Mouse (Mus musculus) stomach, embryonic 15.5 days (tissue): ENCODE results near the gene Zdhhc20. TPM values are rescaled to one million over a fixed set of nuclear protein-coding genes. Genes with fewer than 3 reads are reported as not detected.
"Not testable (repeated sequence)": the region's sequence is repeated elsewhere in the genome, so short reads cannot be mapped to it uniquely, and the experiment has no call there.

Source experiments
- ATAC-seq: fragments of 200-750 bp; cut with Nextera tagmentation; 2 replicates; pipeline ENCODE4 v1.8.0; 2017; ENCODE audit warnings: low read depth, moderate number of reproducible peaks, moderate TSS enrichment; ENCODE audit not compliant: insufficient read depth, low FRiP score
- H3K27ac ChIP-seq: fragments of 300-500 bp; sonication (generic); 2 replicates; pipeline ENCODE4 v1.5.1; 2015; ENCODE audit warnings: mild to moderate bottlenecking, inconsistent platforms
- H3K27me3 ChIP-seq: fragments of 300-500 bp; sonication (generic); replicated peaks from 2 replicates; pipeline ENCODE4 v1.6.1; 2015; ENCODE audit warnings: inconsistent platforms
- H3K36me3 ChIP-seq: fragments of 300-500 bp; sonication (generic); 2 replicates; pipeline ENCODE4 v1.6.1; 2015; ENCODE audit warnings: inconsistent platforms
- H3K4me1 ChIP-seq: fragments of 300-500 bp; sonication (generic); 2 replicates; pipeline ENCODE4 v1.6.1; 2015; ENCODE audit warnings: inconsistent platforms
- H3K4me2 ChIP-seq: fragments of 300-500 bp; sonication (generic); 2 replicates; pipeline ENCODE4 v1.6.1; 2015; ENCODE audit warnings: mild to moderate bottlenecking, inconsistent platforms
- H3K4me3 ChIP-seq: fragments of 300-500 bp; sonication (generic); replicated peaks from 2 replicates; pipeline ENCODE4 v1.5.1; 2015; ENCODE audit warnings: inconsistent platforms
- H3K9ac ChIP-seq: fragments of 300-500 bp; sonication (generic); 2 replicates; pipeline ENCODE4 v1.6.1; 2015; ENCODE audit warnings: inconsistent platforms
- H3K9me3 ChIP-seq: fragments of 300-500 bp; sonication (generic); 2 replicates; pipeline ENCODE4 v1.6.1; 2016; ENCODE audit warnings: inconsistent platforms
- WGBS: fragments of 180-500 bp; shearing (Covaris S2); methylation state at CpG from one replicate; pipeline ENCODE4 v1.1.7; 2015; 5-methylcytosine and 5-hydroxymethylcytosine counted together
- polyA plus RNA-seq: library from polyadenylated mRNA; unstranded; fragments of >200 nt; fragmentation: Nextera tagmentation; extraction: Ambion mirVana; gene quantifications from 2 replicates; pipeline ENCODE4 v1.2.1, GENCODE M21; 2015

Gene Zdhhc20
- polyA plus RNA-seq, 1 experiment from 2014 or later = 58.9 TPM

DNA sequence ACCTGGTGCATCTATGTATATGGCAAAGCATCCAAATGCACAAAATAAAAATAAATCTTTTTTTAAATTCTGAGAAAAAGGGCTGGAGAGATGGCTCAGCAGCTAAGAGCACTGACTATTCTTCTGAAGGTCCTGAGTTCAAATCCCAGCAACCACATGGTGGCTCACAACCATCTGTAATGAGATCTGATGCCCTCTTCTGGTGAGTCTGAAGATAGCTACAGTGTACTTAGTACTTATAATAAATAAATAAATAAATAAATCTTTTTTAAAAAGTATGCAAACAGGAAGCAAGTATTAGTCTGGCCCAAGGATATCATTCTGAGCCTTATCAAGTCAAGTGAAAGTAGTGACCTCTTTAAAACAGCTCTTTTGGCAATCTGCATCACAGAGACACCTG lies 34.0 kb downstream of the Zdhhc20 start:
- not testable (repeated sequence) for H3K9ac ChIP-seq, H3K4me1 ChIP-seq, ATAC-seq, H3K4me2 ChIP-seq, H3K9me3 ChIP-seq, H3K36me3 ChIP-seq, H3K4me3 ChIP-seq, H3K27me3 ChIP-seq, H3K27ac ChIP-seq

DNA sequence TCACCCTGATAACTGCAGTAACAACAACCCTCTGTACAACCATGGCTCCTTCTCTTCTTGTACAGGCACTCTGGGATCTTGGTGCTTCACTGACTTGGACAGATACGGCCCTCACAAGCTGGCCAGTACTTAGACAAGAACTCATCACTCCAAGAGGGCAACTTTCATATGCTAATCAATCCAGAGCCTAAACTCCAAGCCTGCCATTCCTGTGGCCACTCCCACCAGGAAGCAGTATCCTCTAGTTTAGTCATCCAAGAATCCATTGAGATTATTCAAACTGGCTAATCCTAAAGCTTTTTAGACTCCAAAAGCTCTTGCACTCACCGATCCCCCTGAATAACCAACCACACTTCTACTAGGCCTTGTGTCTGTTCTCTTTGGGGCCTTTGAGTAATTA lies 37.1 kb downstream of the Zdhhc20 start:
- no peak for ATAC-seq
- 85% methylated on average over 2 of the region's 2 CpGs for WGBS

DNA sequence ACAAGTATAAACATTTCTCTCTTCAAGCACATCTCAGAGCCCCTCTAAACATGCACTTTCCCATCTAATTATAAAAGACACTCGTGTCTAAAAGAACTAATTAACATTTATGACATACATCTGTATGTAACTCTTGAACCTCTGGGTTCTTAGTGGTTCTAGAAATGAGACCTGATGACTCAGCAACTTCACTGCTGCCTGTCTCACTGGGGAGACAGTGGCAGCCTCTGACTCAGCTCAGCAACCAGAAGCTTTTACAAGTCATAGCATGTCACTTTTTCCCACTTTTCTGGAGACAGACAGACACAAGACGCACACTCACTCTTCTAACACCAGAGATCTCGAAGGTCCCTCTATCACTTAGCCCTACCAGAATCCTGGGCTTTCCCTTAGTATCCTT lies 39.7 kb downstream of the Zdhhc20 start:
- H3K36me3 ChIP-seq = 0 out of 2 replicates have a peak, but pooled peaks cover 3% of the 10 kb centered on the region
- H3K4me1 ChIP-seq = no peaks in the 10 kb centered on the region
- H3K4me2 ChIP-seq = no peak overlapping the region
- no peak overlapping the region for H3K4me3 ChIP-seq
- no peak overlapping the region for H3K27ac ChIP-seq
- H3K9ac ChIP-seq = no peak overlapping the region
- no peak for ATAC-seq
- H3K9me3 ChIP-seq = no peaks in the 10 kb centered on the region
- WGBS = 83% methylated on average over 3 of the region's 3 CpGs
- no peaks in the 10 kb centered on the region for H3K27me3 ChIP-seq

More for the DNA sequence above, 37.1 kb downstream of the Zdhhc20 start:
- no peaks in the 10 kb centered on the region for H3K9me3 ChIP-seq
- peaks cover 3% of the 10 kb centered on the region; the same call in 1 of the 2 replicates for H3K36me3 ChIP-seq
- H3K4me1 ChIP-seq = no peaks in the 10 kb centered on the region
- H3K27me3 ChIP-seq = no peaks in the 10 kb centered on the region
- H3K4me3 ChIP-seq = no peak overlapping the region
- H3K4me2 ChIP-seq = no peak overlapping the region
- H3K9ac ChIP-seq = no peak overlapping the region
- H3K27ac ChIP-seq = no peak overlapping the region

DNA sequence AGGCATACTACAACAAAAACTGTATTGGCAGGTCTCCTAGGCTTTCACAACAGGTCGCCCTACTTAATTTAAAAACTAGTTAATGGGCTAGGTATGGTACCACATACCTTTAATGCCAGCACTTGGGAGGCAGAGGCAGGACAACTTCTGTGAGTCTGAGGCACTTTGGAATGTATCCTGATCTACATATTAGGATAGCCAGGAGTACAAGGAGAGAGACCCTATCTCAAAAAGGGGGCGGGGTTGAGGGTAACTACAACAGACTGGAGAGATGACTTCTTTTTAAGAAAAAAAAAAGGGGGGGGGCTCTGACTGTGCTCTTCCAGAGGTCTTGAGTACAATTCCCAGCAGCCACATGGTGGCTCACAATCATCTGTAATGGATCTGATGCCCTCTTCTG lies 41.4 kb downstream of the Zdhhc20 start:
- Histone ChIP-seq H3K4me3 (no peak overlapping the region), H3K9ac (no peak overlapping the region), H3K4me1 (no peaks in the 10 kb centered on the region), H3K9me3 (no peaks in the 10 kb centered on the region), H3K27me3 (no peaks in the 10 kb centered on the region), H3K4me2 (no peak overlapping the region), H3K27ac (no peak overlapping the region), H3K36me3 (0 out of 2 replicates have a peak, but pooled peaks cover 3% of the 10 kb centered on the region)
- WGBS = 93% methylated on average over 2 of the region's 2 CpGs
- ATAC-seq = no peak

DNA sequence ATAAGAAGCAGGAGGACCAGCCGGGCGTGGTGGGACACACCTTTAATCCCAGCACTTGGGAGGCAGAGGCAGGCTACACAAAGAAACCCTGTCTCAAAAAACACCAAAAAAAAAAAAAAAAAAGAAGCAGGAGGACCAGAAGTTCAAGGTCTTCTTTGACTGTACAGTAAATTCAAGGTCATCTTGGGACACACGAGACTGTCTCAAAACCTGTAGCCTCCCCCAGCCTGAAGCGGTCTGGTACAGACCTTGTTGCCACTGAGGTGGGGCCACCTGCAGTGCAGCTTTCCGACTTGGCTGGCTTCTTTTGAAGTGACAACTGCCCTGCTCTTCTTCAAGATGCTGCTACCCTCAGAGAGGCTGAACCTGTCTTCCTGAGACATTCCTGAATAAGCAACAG lies 42.0 kb downstream of the Zdhhc20 start:
- ATAC-seq, H3K4me3 ChIP-seq, H3K27me3 ChIP-seq, H3K4me1 ChIP-seq, H3K9me3 ChIP-seq, H3K9ac ChIP-seq, H3K36me3 ChIP-seq, H3K4me2 ChIP-seq, H3K27ac ChIP-seq: not testable (repeated sequence)
- 83% methylated on average over 5 of the region's 5 CpGs for WGBS

DNA sequence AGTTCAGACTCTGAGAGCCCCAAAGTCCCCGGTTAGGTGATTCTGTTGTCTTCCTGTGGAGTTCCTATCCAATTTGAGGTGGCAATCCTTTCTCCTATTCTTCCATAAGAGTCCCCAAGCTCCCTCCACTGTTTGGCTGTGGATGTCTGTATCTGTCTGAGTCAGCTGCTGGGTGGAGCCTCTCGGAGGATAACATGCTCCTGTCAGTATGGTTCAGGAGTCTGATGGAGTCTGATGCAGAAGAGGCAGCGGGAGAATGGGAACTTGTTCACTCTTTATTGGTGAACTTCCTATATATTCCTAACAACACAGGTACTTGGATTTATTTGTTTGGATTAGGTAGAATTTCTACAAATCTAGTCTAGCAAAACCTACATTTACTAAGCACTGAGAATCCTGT lies 45.5 kb downstream of the Zdhhc20 start:
- 90% methylated on average over 3 of the region's 3 CpGs for WGBS

DNA sequence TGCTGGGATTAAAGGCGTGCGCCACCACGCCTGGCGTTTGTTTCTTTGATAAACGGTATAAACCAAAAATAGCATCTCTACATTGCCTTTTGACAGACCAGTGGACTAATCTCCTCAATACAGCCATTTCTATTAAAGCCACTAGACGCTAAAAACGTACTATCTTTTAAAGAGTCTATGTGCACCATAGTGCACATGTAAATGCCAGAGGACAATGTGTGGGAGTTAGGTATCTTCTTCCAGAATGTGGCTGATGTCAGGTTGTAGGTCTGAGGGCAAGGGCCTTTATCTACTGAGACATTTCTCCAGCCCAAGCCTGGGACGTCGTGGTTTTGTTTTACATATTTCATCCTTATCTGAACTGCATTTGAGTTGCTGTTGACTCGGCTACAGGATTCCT lies 54.9 kb downstream of the Zdhhc20 start:
- H3K9ac ChIP-seq = no peak overlapping the region
- H3K36me3 ChIP-seq = peaks cover 22% of the 10 kb centered on the region
- no peak for ATAC-seq
- H3K4me2 ChIP-seq = no peak overlapping the region
- no peak overlapping the region for H3K4me3 ChIP-seq
- no peak overlapping the region for H3K27ac ChIP-seq
- WGBS = 84% methylated on average over 10 of the region's 10 CpGs
- no peaks in the 10 kb centered on the region for H3K27me3 ChIP-seq
- no peaks in the 10 kb centered on the region for H3K9me3 ChIP-seq
- H3K4me1 ChIP-seq = no peaks in the 10 kb centered on the region

More for the DNA sequence above, 45.5 kb downstream of the Zdhhc20 start:
- H3K36me3 ChIP-seq = peaks cover 9% of the 10 kb centered on the region; the same call in 1 of the 2 replicates
- no peak overlapping the region for H3K4me3 ChIP-seq
- H3K4me2 ChIP-seq = no peak overlapping the region
- no peak overlapping the region for H3K9ac ChIP-seq
- H3K27me3 ChIP-seq = no peaks in the 10 kb centered on the region
- H3K4me1 ChIP-seq = no peaks in the 10 kb centered on the region
- no peak for ATAC-seq
- no peaks in the 10 kb centered on the region for H3K9me3 ChIP-seq
- no peak overlapping the region for H3K27ac ChIP-seq

DNA sequence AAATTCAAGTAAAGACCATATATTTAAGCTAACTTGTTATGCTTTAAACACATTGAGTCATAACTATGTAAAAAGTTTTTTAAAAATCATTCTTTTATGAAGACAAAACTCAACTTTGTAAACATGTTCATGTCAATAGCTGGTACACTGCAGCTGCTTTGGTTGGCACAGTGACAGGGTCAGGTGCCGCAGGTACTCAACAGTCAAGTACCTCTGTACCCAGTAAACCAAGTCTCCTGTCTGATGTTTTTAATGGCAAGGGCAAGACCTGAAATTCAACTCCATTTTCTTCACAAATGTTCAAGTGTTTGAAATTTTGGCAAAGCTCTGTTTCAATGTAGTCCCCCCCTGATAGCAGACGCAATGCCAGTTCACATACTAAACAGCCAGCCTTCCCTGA lies 56.5 kb downstream of the Zdhhc20 start:
- no peak for ATAC-seq
- Histone ChIP-seq H3K36me3 (peaks cover 13% of the 10 kb centered on the region), H3K27me3 (no peaks in the 10 kb centered on the region), H3K4me2 (no peak overlapping the region), H3K9ac (no peak overlapping the region), H3K27ac (no peak overlapping the region), H3K4me1 (no peaks in the 10 kb centered on the region), H3K4me3 (no peak overlapping the region), H3K9me3 (no peaks in the 10 kb centered on the region)
- 92% methylated on average over 2 of the region's 2 CpGs for WGBS

DNA sequence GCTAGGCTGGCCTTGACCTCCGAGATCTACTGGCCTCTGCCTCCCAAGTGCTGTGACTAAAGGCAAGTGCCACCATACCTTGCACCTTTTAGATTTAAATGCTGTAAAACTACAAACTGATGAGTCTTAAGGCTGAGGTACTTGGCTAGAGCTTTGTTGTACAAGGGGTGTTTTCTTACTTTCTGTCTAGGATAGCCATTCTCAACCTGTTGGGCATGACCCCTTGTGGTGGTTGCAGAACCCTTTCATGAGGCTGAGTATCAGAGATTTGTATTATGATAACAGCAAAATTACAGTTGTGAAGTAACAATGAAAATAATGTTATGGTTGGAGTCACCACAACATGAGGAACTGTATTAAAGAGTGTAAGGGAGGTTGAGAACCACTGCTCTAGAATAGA lies 62.8 kb downstream of the Zdhhc20 start:
- Histone ChIP-seq H3K27ac (no peak overlapping the region), H3K4me2 (peak overlapping the region; percentile 73), H3K9me3 (no peaks in the 10 kb centered on the region), H3K36me3 (no peaks in the 10 kb centered on the region), H3K4me1 (peaks cover 7% of the 10 kb centered on the region; the same call in 1 of the 2 replicates), H3K9ac (peak overlapping the region; percentile 96; the same call in 1 of the 2 replicates), H3K27me3 (no peaks in the 10 kb centered on the region), H3K4me3 (peak overlapping the region; percentile 90)
- ATAC-seq = no peak
- 44% methylated on average over 1 of the region's 1 CpGs for WGBS

DNA sequence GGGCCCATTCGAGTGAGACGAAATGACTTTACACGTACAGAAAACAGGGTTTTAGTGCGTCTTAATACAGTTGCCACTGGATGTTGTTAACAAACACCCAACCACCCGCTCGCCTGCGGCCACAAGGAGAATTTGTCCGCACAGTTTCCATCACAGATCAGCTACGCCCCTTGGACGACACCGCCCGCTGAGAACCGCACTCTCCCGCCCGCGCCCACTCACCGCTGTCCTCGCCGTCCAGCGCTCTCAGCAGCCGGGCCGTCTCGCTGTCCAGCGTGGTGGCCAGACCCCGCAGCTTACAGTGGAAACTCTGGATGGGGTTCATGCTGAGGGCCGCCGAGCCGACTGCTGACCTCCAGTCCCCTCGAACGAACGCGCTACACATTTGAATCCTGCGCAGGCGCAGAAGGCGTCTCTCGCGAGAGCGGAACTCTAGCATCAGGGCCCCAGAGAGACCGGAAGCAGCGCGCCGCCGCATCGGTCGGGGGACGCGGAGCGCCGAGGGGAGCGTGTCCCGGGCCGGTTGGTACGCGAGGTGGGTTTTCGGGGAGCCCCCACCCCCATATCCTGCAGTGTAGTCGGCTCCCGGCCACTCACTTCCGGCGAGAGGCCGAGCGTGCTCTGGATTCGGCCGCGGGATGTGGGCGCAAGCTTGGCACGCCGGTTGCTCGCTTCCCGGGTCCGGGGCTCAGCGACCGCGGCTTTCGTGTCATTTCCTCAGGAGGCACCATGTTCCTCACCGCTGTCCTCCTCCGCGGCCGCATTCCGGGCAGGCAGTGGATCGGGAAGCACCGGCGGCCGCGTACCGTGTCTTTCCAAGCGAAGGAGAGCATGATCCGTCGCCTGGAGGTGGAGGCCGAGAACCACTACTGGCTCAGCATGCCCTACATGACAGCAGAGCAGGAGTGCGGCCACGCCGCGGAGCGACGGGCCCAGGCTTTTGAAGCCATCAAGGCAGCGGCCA lies 64.0 kb downstream of the Zdhhc20 start, which contains the start of the genes Ska3 and Mrpl57:
Gene Ska3 (minus strand): TSS at position 398 of the 964 bp plus-strand sequence.
Gene Mrpl57 (plus strand): TSS at position 447 of the 964 bp plus-strand sequence.
- H3K4me3 ChIP-seq = peak within 1 kb of the TSS; percentile 90
- peak within 1 kb of the TSS; percentile 73 for H3K4me2 ChIP-seq
- H3K27me3 ChIP-seq = no peaks in the 10 kb centered on the region
- WGBS = under 1% methylated on average over 96 of the region's 96 CpGs
- no peaks in the 10 kb centered on the region for H3K9me3 ChIP-seq
- H3K9ac ChIP-seq = peak within 1 kb of the TSS; percentile 96
- peak within 1 kb of the TSS; percentile 94 for H3K27ac ChIP-seq
- peaks cover 7% of the 10 kb centered on the region; the same call in 1 of the 2 replicates for H3K4me1 ChIP-seq
- H3K36me3 ChIP-seq = no peaks in the 10 kb centered on the region
- ATAC-seq = peak; percentile 94

DNA sequence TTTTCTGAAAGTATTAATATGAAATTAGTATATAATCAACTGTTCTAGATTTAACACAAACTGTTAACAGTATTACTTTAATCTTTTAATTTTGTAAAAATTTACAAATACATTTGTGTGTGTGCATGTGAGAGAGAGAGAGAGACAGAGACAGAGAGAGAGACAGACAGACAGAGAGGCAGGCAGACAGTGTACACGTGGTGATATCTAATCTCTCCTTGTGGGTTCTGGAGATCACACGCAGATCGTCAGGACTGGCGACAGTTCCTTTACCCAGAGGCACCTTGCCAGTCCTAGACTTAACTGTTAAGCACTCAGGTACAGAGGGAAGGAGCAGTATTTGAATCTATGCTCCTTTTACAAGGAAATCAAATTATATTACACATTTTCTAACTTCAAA lies 69.2 kb downstream of the Zdhhc20 start:
- H3K9me3 ChIP-seq = no peaks in the 10 kb centered on the region
- no peak overlapping the region for H3K4me2 ChIP-seq
- H3K4me3 ChIP-seq = no peak overlapping the region
- no peak overlapping the region for H3K9ac ChIP-seq
- H3K27me3 ChIP-seq = no peaks in the 10 kb centered on the region
- WGBS = 70% methylated on average over 4 of the region's 4 CpGs
- peaks cover 19% of the 10 kb centered on the region; the same call in 1 of the 2 replicates for H3K36me3 ChIP-seq
- no peak overlapping the region for H3K27ac ChIP-seq
- ATAC-seq = no peak
- H3K4me1 ChIP-seq = no peaks in the 10 kb centered on the region

DNA sequence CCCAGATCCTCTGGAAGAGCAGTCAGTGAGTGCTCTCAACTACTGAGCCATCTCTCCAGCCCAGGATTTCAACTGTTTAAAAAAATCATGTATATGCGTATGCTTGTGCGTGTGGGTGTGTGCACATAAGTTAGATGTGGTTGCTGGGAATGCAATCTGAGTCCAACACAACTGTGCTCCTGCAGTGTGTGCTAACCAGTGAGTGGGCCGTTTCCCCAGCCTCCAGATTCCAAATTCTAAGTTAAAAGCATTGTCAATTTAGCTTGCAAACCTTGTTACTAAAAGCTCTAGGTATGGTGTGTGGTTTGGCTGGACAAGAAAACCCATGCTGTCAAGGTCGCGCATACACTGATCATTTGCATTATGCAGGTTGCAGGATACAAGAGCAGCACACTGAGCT lies 78.2 kb downstream of the Zdhhc20 start:
- Histone ChIP-seq H3K4me3 (no peak overlapping the region), H3K4me2 (no peak overlapping the region), H3K36me3 (peaks cover 25% of the 10 kb centered on the region), H3K9me3 (no peaks in the 10 kb centered on the region), H3K9ac (no peak overlapping the region), H3K4me1 (no peaks in the 10 kb centered on the region), H3K27me3 (no peaks in the 10 kb centered on the region), H3K27ac (no peak overlapping the region)
- ATAC-seq = no peak
- WGBS = 94% methylated on average over 5 of the region's 5 CpGs
